Mouse (Mus musculus) bone marrow, adult 2 months (tissue): ENCODE data around the gene Iba57.

Source experiments
- CTCF ChIP-seq: fragments of 200-500 bp; IDR thresholded peaks from 2 replicates; pipeline ENCODE4 v1.5.1; 2011; ENCODE audit warnings: low read length, control low read depth; ENCODE audit not compliant: control insufficient read depth, insufficient read depth
- POLR2A ChIP-seq: fragments of 200-500 bp; IDR thresholded peaks from 2 replicates; pipeline ENCODE4 v1.6.1; 2011; ENCODE audit warnings: low read depth, mild to moderate bottlenecking, control low read depth, low read length, borderline replicate concordance; ENCODE audit not compliant: control insufficient read depth

DNA sequence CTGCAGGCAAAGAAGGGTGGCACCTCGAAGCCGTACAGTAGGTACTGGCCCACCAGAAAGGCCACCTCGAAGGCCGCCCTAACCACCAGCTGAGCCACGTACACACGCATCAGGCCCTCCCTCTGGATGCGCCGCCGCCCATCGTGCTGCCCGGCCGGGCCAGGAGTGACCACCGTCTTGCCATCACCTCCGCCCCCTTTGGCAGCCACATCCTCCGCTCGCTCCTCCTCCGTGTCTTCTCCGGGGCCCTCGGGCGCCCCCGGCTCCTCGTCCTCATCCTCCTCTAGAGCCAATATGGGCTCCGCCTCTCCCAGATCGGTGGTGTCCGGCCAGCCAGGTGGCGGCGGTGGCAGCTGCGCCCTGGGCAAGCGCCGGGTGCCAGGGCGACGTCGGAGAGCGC lies 13.4 kb upstream of the Iba57 start:
- TF ChIP-seq CTCF (no peak), POLR2A (no peak)
